In the genomic region with DNA sequence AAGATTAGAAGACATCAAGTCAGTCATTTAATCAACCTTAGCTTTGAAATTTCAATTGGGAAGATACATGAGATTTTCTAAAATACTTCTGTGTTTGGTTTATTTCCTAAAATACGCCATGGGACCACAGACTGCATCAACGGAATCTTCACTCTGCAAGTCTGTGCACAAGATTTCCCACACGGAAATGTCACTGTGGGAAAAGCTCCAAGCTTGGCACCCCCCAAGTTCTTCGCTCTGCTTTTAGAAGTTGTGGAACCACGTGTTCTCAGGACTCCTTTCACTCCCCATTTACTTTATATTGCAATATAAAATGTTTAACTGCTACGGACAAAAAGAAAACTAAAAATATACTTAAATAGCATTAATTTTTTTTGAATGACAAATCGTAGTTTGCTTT, we compare ENCODE assay signal across 19 mouse cellular contexts.
DNase-seq lines count a peak whose midpoint lies in the region; ATAC-seq lines count a peak whose summit lies in the region.
"Had no signal": no experiment of that assay in that cellular context is flagged by ENCODE, and none has a peak within 500 bp of the region (broad histone marks: within the 10 kb centered on the region; RNA-seq: fewer than 3 reads in every experiment).

No protein-coding gene starts in this region.

- no peak overlapping the region for H3K4me2 ChIP-seq in hindbrain, embryonic 11.5 days (replicated peaks; ENCODE audit: low read depth, low read length)
- H3K4me2 ChIP-seq: embryonic facial prominence, embryonic 12.5 days; forebrain, embryonic 13.5 days had no signal

- 80% methylated on average over 7 of the region's 7 CpGs for WGBS in heart, embryonic 10.5 days
- 89% methylated on average over 7 of the region's 7 CpGs for WGBS in hindbrain, embryonic 11.5 days

- H3K9me3 ChIP-seq in heart, embryonic 10.5 days = no peaks in the 10 kb centered on the region
- H3K9me3 ChIP-seq in hindbrain, embryonic 11.5 days (ENCODE audit: control insufficient read depth, low read length) = no peaks in the 10 kb centered on the region
- H3K9me3 ChIP-seq: embryonic facial prominence, embryonic 10.5 days; embryonic facial prominence, embryonic 12.5 days; forebrain, embryonic 13.5 days had no signal

- H3K9ac ChIP-seq in hindbrain, embryonic 11.5 days (ENCODE audit: low read depth, low read length) = no peak overlapping the region
- H3K9ac ChIP-seq: embryonic facial prominence, embryonic 12.5 days; forebrain, embryonic 13.5 days had no signal

- peak; percentile 27 for DNase-seq in heart, embryonic 10.5 days (ENCODE audit: low spot score)
- DNase-seq in heart, adult 11 months = no peak
- peak; percentile 67 to 75 for DNase-seq in right cerebral cortex, postnatal 10 days (ENCODE audit: low spot score in 2 of 2)
- DNase-seq in right cerebral cortex, adult 2 months (ENCODE audit: low spot score in 2 of 2) = no peak
- DNase-seq in right cerebral cortex, postnatal 4 days = peak; percentile 40
- DNase-seq in right cerebral cortex, postnatal 25 days = no peak
- DNase-seq in hindbrain, embryonic 11.5 days (ENCODE audit: low spot score) = no peak
- DNase-seq: adrenal gland, adult 2 months; adrenal gland, postnatal 10 days; adrenal gland, postnatal 25 days; cerebellum, adult 11-12 months; cerebellum, adult 2 months; cerebellum, adult 9-10 months; cerebellum, postnatal 10 days; cerebellum, postnatal 25 days had no signal

- H3K36me3 ChIP-seq in heart, embryonic 10.5 days = no peaks in the 10 kb centered on the region
- H3K36me3 ChIP-seq in hindbrain, embryonic 11.5 days (ENCODE audit: control insufficient read depth, insufficient read depth, low read length) = no peaks in the 10 kb centered on the region
- H3K36me3 ChIP-seq: embryonic facial prominence, embryonic 10.5 days; embryonic facial prominence, embryonic 12.5 days had no signal

- H3K4me3 ChIP-seq in heart, embryonic 10.5 days = no peak overlapping the region
- H3K4me3 ChIP-seq in hindbrain, embryonic 11.5 days (ENCODE audit: low read depth, low read length) = no peak overlapping the region
- H3K4me3 ChIP-seq: embryonic facial prominence, embryonic 10.5 days; embryonic facial prominence, embryonic 12.5 days; forebrain, embryonic 13.5 days had no signal

- no peaks in the 10 kb centered on the region for H3K4me1 ChIP-seq in heart, embryonic 10.5 days
- H3K4me1 ChIP-seq in hindbrain, embryonic 11.5 days (replicated peaks; ENCODE audit: control insufficient read depth, insufficient read depth, low read length) = no peaks in the 10 kb centered on the region
- H3K4me1 ChIP-seq: embryonic facial prominence, embryonic 10.5 days; embryonic facial prominence, embryonic 12.5 days; forebrain, embryonic 13.5 days had no signal

- no peak for ATAC-seq in hindbrain, embryonic 11.5 days (ENCODE audit: low FRiP score)
- ATAC-seq: forebrain, embryonic 13.5 days; forebrain, embryonic 16.5 days had no signal

- no peaks in the 10 kb centered on the region for H3K27me3 ChIP-seq in heart, embryonic 10.5 days (ENCODE audit: insufficient read depth, poor library complexity, severe bottlenecking)
- H3K27me3 ChIP-seq in hindbrain, embryonic 11.5 days (ENCODE audit: control insufficient read depth, insufficient read depth, low read length) = no peaks in the 10 kb centered on the region
- H3K27me3 ChIP-seq: embryonic facial prominence, embryonic 12.5 days; forebrain, embryonic 13.5 days had no signal

- H3K27ac ChIP-seq in heart, embryonic 10.5 days = no peak overlapping the region
- no peak overlapping the region for H3K27ac ChIP-seq in hindbrain, embryonic 11.5 days (ENCODE audit: low read depth, low read length)
- H3K27ac ChIP-seq: embryonic facial prominence, embryonic 10.5 days; embryonic facial prominence, embryonic 12.5 days; forebrain, embryonic 13.5 days had no signal

Comparison
In these comparisons a context has a peak if more than half of its experiments do, and no peak if none do; other contexts are left out.
1. DNase-seq: peak in heart, embryonic 10.5 days (single experiment), right cerebral cortex, postnatal 10 days (2 of 2) and right cerebral cortex, postnatal 4 days (single experiment); none in heart, adult 11 months (single experiment), right cerebral cortex, adult 2 months (0 of 2), right cerebral cortex, postnatal 25 days (single experiment) and hindbrain, embryonic 11.5 days (single experiment).